Mouse (Mus musculus): ENCODE data around the gene Slc7a15. TPM values are rescaled to one million over a fixed set of nuclear protein-coding genes. Genes with fewer than 3 reads are reported as not detected.
"Not testable (repeated sequence)": the region's sequence is repeated elsewhere in the genome, so short reads cannot be mapped to it uniquely, and the experiment has no call there.

The Slc7a15 gene
- polyA plus RNA-seq, 1 experiment from 2014 or later: not detected

DNA sequence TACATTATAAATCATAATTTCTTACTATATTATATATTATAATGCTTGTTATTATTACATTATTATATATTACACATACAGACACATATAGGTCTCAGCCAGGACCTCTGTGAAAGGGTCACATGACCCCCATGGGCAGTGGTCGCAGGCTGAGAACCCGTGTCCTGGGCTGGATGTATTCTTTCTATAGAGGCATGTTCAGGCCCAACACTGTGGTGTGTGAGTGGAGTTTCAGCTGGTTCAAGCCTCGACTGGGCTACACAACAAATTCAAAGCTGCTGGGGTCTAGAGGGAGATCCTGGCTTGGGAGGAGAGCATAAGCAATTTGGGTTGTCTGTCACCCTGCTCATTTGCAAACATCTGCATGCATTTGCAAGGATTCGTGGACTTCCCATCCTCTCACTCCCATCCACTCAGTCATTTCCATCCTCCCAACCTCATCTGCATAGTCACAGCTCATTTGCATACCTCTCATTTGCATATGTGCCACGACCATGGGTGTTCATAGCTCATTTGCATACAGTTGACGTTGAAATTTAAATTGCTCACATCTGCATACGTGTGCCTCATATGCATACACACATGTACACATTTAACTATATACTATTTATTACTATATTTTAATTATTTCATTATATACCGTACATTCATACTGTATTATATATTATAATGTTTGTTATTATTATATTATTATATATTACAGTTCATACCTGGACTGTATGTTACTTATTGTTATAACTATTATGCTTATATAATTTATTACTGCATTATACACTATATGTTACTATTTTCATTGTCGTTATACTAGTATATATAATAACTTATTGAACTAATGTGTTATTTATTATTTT, 21.2 kb upstream of the Slc7a15 start:
- peak; percentile 29 for DNase-seq (ENCODE audit: low spot score)
- Histone ChIP-seq H3K27me3 (ENCODE audit: low read depth, poor library complexity, severe bottlenecking) (no peaks in the 10 kb centered on the region), H3K4me3 (no peak overlapping the region), H3K4me1 (no peaks in the 10 kb centered on the region), H3K36me3 (peaks cover 5% of the 10 kb centered on the region), H3K9me3 (replicated peaks) (peaks cover 4% of the 10 kb centered on the region; the same call in 1 of the 2 replicates), H3K27ac (replicated peaks) (no peak overlapping the region)
- 96% methylated on average over 9 of the region's 9 CpGs for WGBS

DNA sequence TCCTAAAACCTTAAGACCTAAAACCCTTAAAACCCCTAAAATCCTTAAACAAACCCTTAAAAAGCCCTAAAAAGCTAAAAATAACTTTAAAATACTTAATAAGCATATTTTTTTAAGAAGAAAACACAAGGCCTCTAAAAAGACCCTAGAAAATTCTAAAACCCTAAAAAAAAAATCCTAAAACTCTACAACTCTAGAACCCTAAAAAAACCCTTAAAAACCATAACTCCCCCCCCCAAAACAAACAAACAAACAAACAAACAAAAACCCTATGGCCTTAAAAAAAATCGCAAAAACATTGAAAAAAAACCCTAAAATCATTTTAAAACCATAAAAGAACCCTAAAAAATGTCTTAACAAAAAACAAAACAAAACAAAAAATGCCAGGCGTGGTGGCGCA, 19.4 kb upstream of the Slc7a15 start:
- H3K36me3 ChIP-seq: peaks cover 5% of the 10 kb centered on the region
- H3K4me3 ChIP-seq: no peak overlapping the region
- 93% methylated on average over 3 of the region's 3 CpGs for WGBS
- peaks cover 4% of the 10 kb centered on the region; the same call in 1 of the 2 replicates for H3K9me3 ChIP-seq (replicated peaks)
- H3K27ac ChIP-seq (replicated peaks): no peak overlapping the region
- no peak for DNase-seq (ENCODE audit: low spot score)
- no peaks in the 10 kb centered on the region for H3K4me1 ChIP-seq
- no peaks in the 10 kb centered on the region for H3K27me3 ChIP-seq (ENCODE audit: low read depth, poor library complexity, severe bottlenecking)

DNA sequence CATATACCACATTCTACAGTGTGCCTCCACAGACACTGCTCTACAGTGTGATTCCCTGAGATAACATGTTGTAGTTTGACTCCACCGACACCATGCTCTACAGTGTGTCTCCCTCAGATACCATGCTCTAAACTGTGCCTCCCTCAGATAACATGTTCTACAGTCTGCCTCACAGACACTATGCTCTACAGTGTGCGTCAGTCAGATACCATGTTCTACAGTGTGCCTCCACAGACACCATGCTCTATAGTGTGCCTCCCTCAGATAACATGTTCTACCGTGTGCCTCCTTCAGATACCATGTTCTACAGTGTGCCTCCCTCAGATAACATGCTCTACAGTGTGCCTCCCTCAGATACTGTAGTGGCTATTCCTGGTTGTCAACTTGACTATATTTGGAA, 10.2 kb upstream of the Slc7a15 start:
- no peak overlapping the region for H3K27ac ChIP-seq (replicated peaks)
- no peaks in the 10 kb centered on the region for H3K36me3 ChIP-seq
- H3K4me1 ChIP-seq: no peaks in the 10 kb centered on the region
- H3K4me3 ChIP-seq: no peak overlapping the region
- WGBS: 94% methylated on average over 3 of the region's 3 CpGs
- no peaks in the 10 kb centered on the region for H3K9me3 ChIP-seq (replicated peaks)
- no peaks in the 10 kb centered on the region for H3K27me3 ChIP-seq (ENCODE audit: low read depth, poor library complexity, severe bottlenecking)
- DNase-seq (ENCODE audit: low spot score): no peak

GRCm38 (mm10) chr12:8595611-8596010, 3.3 kb downstream of the Slc7a15 start:
- no peak for DNase-seq (ENCODE audit: low spot score)
- no peak overlapping the region for H3K27ac ChIP-seq (replicated peaks)
- H3K9me3 ChIP-seq (replicated peaks): peaks cover 18% of the 10 kb centered on the region; the same call in 1 of the 2 replicates
- no peaks in the 10 kb centered on the region for H3K27me3 ChIP-seq (ENCODE audit: low read depth, poor library complexity, severe bottlenecking)
- no peaks in the 10 kb centered on the region for H3K36me3 ChIP-seq
- WGBS: 89% methylated on average over 7 of the region's 7 CpGs
- no peak overlapping the region for H3K4me3 ChIP-seq
- H3K4me1 ChIP-seq: no peaks in the 10 kb centered on the region

- 96% methylated on average over 2 of the region's 2 CpGs for WGBS
- not testable (repeated sequence) for H3K36me3 ChIP-seq; H3K4me3 ChIP-seq; H3K4me1 ChIP-seq; H3K27ac ChIP-seq (replicated peaks); H3K9me3 ChIP-seq (replicated peaks); H3K27me3 ChIP-seq (ENCODE audit: low read depth, poor library complexity, severe bottlenecking); DNase-seq (ENCODE audit: low spot score)
Observed at GRCm38 (mm10) chr12:8591326-8591725, 7.5 kb downstream of the Slc7a15 start.

DNA sequence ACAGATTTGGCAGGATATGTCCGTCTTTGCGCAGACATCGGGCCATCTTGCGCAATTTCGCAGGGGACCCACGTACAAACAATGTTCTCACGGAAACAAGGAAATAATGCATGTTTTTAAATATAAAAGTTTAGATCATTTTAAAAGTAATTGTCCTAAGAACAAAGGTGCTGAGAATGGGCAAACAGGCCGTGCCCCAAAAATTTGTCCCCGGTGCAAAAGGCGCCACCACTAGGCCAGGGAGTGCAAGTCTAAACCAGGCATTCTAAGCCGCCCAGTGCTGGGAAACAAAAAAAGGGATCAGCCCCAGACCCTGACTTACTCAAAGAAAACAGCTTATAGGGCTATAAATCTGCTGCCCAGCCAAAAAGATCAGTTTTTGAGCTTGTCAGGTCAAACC, 25.5 kb downstream of the Slc7a15 start:
- H3K36me3 ChIP-seq: no peaks in the 10 kb centered on the region
- WGBS: 79% methylated on average over 11 of the region's 11 CpGs
- no peaks in the 10 kb centered on the region; the same call in 1 of the 2 replicates for H3K9me3 ChIP-seq (replicated peaks)
- H3K27ac ChIP-seq (replicated peaks): no peak overlapping the region
- no peaks in the 10 kb centered on the region for H3K4me1 ChIP-seq
- DNase-seq (ENCODE audit: low spot score): no peak
- no peak overlapping the region for H3K4me3 ChIP-seq
- no peaks in the 10 kb centered on the region for H3K27me3 ChIP-seq (ENCODE audit: low read depth, poor library complexity, severe bottlenecking)

DNA sequence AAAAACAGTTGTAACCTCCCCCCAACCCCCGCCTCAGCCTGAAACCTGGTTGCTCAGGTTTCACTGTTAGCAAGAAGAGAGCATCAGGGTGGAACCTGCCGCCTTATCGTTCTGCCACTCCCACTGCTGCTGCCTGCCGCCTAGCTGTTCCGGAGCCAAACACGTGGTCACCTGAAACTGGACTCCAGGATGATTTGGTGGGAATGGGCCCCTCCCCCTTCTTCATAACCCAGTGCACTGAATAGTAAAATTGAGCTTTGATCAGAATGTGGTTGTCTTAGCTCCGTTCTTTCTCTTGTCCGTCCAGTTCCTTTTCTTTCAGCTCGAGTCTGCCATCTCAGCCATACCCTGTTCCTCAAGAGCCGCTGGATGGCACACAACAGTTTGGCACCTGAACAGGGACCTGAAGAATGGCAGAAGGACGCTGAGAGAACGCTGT, 26.9 kb downstream of the Slc7a15 start:
- not testable (repeated sequence) for H3K36me3 ChIP-seq; H3K27ac ChIP-seq (replicated peaks); H3K9me3 ChIP-seq (replicated peaks); H3K27me3 ChIP-seq (ENCODE audit: low read depth, poor library complexity, severe bottlenecking); DNase-seq (ENCODE audit: low spot score); H3K4me3 ChIP-seq; H3K4me1 ChIP-seq
- WGBS: 53% methylated on average over 12 of the region's 12 CpGs

DNA sequence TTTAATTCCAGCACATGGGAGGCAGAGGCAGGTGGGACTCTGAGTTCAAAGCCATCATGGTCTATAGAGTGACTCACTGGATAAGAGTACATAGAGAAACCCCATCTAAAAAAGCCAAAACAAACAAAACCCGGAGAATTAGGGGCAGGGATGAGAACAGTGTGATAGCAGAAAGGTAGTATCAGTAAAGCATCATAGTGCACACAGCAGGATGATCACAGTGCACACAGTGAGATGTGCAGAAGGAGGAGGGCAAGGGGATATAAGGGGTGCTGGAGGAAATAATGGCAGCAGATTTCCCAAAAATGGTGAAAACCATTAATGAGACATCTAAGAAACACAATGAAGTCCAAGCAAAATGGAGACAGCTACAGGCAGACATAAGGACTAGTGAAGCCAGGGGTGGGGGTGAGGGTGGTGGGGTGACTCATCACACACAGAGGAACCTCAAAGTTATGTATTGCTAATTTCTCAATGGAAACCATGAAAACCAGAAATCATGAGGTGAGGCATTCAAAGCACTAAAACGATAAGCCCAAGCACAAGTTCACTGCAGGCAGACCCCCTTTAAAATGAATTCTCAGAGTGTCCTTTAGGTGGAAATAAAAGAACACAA, 27.5 kb downstream of the Slc7a15 start:
- not testable (repeated sequence) for H3K4me1 ChIP-seq
- 83% methylated on average over 2 of the region's 2 CpGs for whole genome bisulfite sequencing

DNA sequence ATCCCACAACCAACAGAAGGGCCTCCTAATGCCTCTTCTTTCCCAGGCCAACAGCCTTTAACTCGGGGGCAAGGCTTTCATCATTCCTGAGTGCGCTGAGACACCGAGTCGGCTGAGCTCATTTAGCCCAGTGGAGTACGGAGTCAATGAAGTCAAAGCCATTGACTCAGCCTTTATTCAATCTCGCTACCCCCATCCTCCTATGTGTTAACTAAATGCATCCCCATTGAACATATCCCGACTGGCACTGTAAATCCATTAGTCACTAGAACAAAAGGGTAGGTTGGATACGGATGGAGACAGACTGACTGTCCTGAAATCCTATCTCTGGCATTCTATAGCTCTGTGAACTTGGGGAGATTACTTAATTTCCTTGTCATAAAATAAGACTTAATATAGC, 36.7 kb downstream of the Slc7a15 start:
- DNase-seq (ENCODE audit: low spot score); H3K4me1 ChIP-seq; H3K27ac ChIP-seq (replicated peaks); H3K9me3 ChIP-seq (replicated peaks); H3K4me3 ChIP-seq; H3K36me3 ChIP-seq; H3K27me3 ChIP-seq (ENCODE audit: low read depth, poor library complexity, severe bottlenecking): not testable (repeated sequence)
- 81% methylated on average over 8 of the region's 8 CpGs for WGBS

More for the DNA sequence above, 27.5 kb downstream of the Slc7a15 start:
- H3K4me3 ChIP-seq; H3K27me3 ChIP-seq (ENCODE audit: low read depth, poor library complexity, severe bottlenecking); DNase-seq (ENCODE audit: low spot score); H3K36me3 ChIP-seq; H3K27ac ChIP-seq (replicated peaks); H3K9me3 ChIP-seq (replicated peaks): not testable (repeated sequence)

GRCm38 (mm10) chr12:8559876-8560275, 39.0 kb downstream of the Slc7a15 start:
- not testable (repeated sequence) for H3K36me3 ChIP-seq; H3K9me3 ChIP-seq (replicated peaks); H3K4me1 ChIP-seq; H3K4me3 ChIP-seq; H3K27me3 ChIP-seq (ENCODE audit: low read depth, poor library complexity, severe bottlenecking); H3K27ac ChIP-seq (replicated peaks); DNase-seq (ENCODE audit: low spot score)
- WGBS: 86% methylated on average over 3 of the region's 3 CpGs

DNA sequence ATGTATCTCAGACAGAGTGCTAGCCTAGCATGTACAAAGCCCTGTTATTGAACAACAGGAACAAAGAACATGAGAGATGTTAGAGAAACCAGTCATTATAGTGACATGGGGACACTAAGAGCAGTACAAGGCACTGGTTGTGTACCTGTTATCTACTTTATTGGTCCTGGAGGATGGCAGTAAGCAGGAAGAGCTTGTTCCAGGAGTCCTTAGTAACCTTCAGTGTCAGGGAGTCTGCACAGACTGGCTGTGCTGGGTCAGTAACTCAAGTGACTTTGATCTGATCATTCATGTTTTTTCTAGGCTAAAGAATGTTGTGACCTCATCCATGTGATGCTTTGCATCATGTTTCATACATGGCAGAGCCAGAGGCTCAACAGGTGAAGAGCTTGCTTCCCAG, 42.7 kb downstream of the Slc7a15 start:
- Histone ChIP-seq H3K4me3 (no peak overlapping the region), H3K36me3 (no peaks in the 10 kb centered on the region), H3K27ac (replicated peaks) (no peak overlapping the region), H3K4me1 (no peaks in the 10 kb centered on the region), H3K9me3 (replicated peaks) (no peaks in the 10 kb centered on the region), H3K27me3 (ENCODE audit: low read depth, poor library complexity, severe bottlenecking) (no peaks in the 10 kb centered on the region)
- no peak for DNase-seq (ENCODE audit: low spot score)

GRCm38 (mm10) chr12:8555419-8555818, 43.4 kb downstream of the Slc7a15 start:
- no peak overlapping the region for H3K4me3 ChIP-seq
- no peaks in the 10 kb centered on the region for H3K36me3 ChIP-seq
- H3K9me3 ChIP-seq (replicated peaks): no peaks in the 10 kb centered on the region
- DNase-seq (ENCODE audit: low spot score): no peak
- no peak overlapping the region for H3K27ac ChIP-seq (replicated peaks)
- H3K4me1 ChIP-seq: no peaks in the 10 kb centered on the region
- no peaks in the 10 kb centered on the region for H3K27me3 ChIP-seq (ENCODE audit: low read depth, poor library complexity, severe bottlenecking)

DNA sequence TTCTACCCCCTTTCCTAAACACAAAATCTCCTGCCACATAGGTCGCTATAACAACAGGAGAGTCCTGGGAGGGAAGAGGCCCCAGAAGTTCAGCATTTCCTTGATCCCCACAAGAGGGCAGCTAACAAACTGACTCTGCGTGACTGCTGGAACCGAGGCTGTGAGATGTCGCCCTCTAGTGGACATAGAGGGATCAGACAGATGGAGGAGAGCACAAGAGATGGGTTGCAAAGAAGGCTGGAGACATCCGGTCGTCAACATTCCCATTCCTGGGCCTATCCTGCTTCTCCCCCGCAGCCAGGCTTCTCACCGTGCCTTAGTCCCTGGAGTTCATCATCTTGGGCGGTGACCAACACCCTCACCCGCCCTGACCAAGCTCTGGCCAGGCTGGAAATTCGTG, 51.5 kb downstream of the Slc7a15 start:
- Histone ChIP-seq H3K27ac (replicated peaks) (no peak overlapping the region), H3K27me3 (ENCODE audit: low read depth, poor library complexity, severe bottlenecking) (no peaks in the 10 kb centered on the region), H3K4me3 (no peak overlapping the region), H3K36me3 (no peaks in the 10 kb centered on the region), H3K4me1 (no peaks in the 10 kb centered on the region), H3K9me3 (replicated peaks) (no peaks in the 10 kb centered on the region)
- peak; percentile 79 for DNase-seq (ENCODE audit: low spot score)
- 16% methylated on average over 11 of the region's 11 CpGs for WGBS
